Mouse (Mus musculus): ENCODE results near the gene Srrm1.

DNA sequence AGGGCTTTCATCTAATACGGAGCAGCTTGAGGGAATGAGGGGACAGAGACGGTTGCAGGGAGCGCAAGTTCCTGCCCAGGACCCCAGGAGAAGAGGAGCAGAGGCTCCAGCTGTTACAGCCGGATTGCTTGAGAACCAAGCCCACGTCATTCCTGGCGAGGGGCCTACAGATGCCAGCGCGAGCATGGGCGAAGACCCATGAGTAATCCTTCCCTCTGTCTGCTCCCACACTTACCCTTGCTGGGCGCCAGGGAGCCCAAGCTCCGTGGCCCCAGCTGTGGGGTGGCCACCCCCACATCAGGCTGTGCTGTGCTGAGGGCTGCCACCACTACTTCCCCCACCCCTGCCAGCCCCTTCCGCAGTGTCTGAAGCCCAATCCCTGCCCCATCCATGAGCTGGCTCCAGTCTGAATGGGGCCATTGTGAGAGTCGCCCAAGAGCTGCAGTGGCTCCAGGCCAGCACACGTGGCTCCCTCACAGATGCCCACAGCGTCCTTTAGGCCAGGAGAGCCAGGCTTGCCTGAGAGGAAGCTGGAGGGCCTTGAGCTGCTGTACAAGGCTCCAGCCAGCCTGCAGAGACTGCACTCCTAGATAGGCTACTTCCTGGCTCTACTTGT is 55.1 kb downstream of the Srrm1 start:
- TF ChIP-seq CTCF (IDR thresholded peaks at IDR 0.05) (no peak), EP300 (IDR thresholded peaks at IDR 0.05) (no peak)

All from lung, postnatal 0 days (tissue).